Mouse (Mus musculus): Measurements from ENCODE around the gene Mpv17l2. TPM values are rescaled to one million over a fixed set of nuclear protein-coding genes. Genes with fewer than 3 reads are reported as not detected.
A peak's percentile ranks its signal among the peaks of the same experiment; 100 is the strongest.

The Mpv17l2 gene
- polyA plus RNA-seq, 1 experiment from 2014 or later: 36.2 TPM

DNA sequence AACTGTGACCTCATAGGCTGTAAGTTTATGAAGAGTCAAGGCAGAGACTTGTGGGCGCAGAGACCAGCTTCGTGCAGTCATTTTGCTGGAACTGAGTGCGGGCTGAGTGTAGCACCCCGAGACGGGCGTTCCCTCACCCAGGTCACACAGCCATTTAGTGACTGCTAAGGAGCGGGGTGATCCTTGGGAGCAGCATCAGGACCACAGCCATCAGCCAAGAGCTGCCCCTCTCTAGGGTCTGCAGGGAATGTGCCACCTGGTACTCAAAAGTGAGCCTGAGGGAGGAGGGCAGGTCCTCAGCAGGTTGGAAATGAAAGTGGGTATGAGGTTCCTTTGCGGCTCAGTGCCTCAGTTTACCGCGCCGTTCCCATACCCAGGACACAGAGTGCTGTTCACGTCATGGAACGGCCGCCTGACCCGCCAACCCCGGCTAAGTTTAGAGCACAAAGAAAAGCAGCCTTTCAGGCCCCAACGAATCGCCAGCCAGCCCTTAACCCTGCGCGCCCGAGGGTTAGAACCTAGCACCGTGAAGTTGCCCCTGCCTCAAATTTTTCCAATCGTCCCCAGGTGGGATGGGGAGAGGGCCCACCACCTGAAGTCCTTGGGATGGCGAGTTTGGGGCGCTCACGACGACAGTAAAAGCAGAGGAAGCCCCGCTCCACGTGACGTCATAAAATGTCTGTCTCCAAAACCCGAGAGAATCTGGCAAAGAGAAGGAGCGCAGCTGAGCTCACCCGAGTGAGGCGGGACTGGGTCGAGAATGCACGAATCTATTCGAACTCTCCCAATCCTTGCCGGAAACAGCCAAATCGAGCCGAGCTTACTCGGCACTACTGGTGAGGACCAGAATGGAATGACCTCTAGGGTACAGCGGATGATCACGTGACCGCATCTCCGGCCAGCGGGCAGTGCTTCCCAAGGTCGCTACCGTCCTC, 16.8 kb downstream of the Mpv17l2 start:
- Histone ChIP-seq H3K4me1 (peaks cover 15% of the 10 kb centered on the region), H3K27me3 (peaks cover 90% of the 10 kb centered on the region), H3K9me3 (no peaks in the 10 kb centered on the region), H3K36me3 (no peaks in the 10 kb centered on the region), H3K9ac (peak overlapping the region; percentile 29; the same call in 1 of the 2 replicates), H3K4me2 (peak overlapping the region; percentile 52), H3K4me3 (peak overlapping the region; percentile 27), H3K27ac (no peak overlapping the region)
- WGBS: 6% methylated on average over 48 of the region's 48 CpGs
- peak; percentile 41; the same call in 1 of the 2 replicates for ATAC-seq (ENCODE audit: borderline replicate concordance, extremely low read depth, low FRiP score, low TSS enrichment)

DNA sequence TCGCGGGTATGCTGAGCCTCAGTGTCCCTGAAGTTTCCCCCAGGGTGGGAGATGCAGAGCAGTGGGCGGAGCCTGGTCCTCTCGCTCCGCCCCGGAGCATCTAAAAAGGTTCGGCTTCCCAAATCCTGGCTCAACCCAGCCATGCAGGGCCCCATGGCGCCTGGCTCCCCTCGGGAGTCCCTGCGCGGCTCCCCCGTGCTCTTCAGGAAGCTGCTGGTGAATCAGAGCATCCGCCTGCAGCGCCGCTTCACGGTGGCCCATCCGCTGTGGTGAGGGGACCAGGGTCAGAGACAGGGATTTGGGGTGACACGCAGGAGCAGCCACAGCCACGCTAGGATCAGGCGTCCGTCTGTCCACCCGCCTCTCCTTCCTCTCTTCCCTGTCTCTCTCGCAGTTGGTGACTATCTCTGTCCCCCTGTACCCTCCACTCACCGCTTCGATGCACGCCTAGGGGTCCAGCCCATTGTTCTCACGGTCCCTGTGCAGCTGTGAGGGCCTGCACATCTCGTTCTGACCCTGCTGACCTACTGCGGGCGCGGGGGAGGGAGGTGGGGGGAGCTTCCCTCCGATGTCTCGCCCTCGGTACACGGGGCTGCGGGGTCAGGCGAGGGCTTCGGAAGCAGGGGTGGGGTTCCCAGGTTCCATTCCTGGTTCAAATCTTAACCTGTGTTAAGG, 17.6 kb downstream of the Mpv17l2 start:
- peaks cover 15% of the 10 kb centered on the region for H3K4me1 ChIP-seq
- H3K4me2 ChIP-seq: peak overlapping the region; percentile 52
- no peak overlapping the region for H3K27ac ChIP-seq
- no peaks in the 10 kb centered on the region for H3K36me3 ChIP-seq
- H3K27me3 ChIP-seq: peaks cover 82% of the 10 kb centered on the region
- ATAC-seq (ENCODE audit: borderline replicate concordance, extremely low read depth, low FRiP score, low TSS enrichment): no peak
- H3K4me3 ChIP-seq: 0 out of 2 replicates have a peak overlapping the region, but pooled peaks have one; percentile 27
- 4% methylated on average over 37 of the region's 38 CpGs for WGBS
- H3K9ac ChIP-seq: no peak overlapping the region
- no peaks in the 10 kb centered on the region for H3K9me3 ChIP-seq

GRCm38 (mm10) chr8:70742176-70742575, 18.6 kb downstream of the Mpv17l2 start:
- H3K4me3 ChIP-seq: no peak overlapping the region
- no peak overlapping the region for H3K4me2 ChIP-seq
- H3K36me3 ChIP-seq: no peaks in the 10 kb centered on the region
- peaks cover 75% of the 10 kb centered on the region for H3K27me3 ChIP-seq
- no peaks in the 10 kb centered on the region for H3K9me3 ChIP-seq
- ATAC-seq (ENCODE audit: borderline replicate concordance, extremely low read depth, low FRiP score, low TSS enrichment): no peak
- H3K4me1 ChIP-seq: peaks cover 15% of the 10 kb centered on the region
- no peak overlapping the region for H3K27ac ChIP-seq
- H3K9ac ChIP-seq: no peak overlapping the region
- WGBS: 58% methylated on average over 11 of the region's 11 CpGs

DNA sequence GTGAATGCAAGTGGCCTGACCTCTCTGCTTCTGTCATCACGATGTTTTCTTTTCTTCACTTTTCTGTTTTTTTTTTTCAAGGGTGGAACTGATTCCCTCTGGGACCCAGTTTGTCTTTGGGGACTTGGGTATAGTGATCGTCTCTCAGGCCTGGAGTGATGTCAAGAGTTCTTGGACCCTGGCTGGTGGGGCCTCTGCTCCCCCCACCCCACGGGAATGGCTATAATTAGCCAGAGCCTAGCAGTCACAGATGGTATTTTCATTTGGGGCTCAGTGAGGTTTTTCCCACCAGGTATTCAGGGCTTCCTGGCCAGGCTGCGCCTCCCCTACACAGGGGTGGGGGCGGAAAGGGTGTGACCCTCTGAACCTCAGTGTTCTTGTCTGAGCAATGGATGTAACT, 19.1 kb downstream of the Mpv17l2 start:
- Histone ChIP-seq H3K9ac (no peak overlapping the region), H3K27me3 (peaks cover 70% of the 10 kb centered on the region), H3K9me3 (no peaks in the 10 kb centered on the region), H3K27ac (no peak overlapping the region), H3K4me1 (peaks cover 15% of the 10 kb centered on the region), H3K36me3 (no peaks in the 10 kb centered on the region), H3K4me3 (no peak overlapping the region), H3K4me2 (no peak overlapping the region)
- WGBS: 49% methylated on average over 5 of the region's 5 CpGs
- ATAC-seq (ENCODE audit: borderline replicate concordance, extremely low read depth, low FRiP score, low TSS enrichment): no peak

DNA sequence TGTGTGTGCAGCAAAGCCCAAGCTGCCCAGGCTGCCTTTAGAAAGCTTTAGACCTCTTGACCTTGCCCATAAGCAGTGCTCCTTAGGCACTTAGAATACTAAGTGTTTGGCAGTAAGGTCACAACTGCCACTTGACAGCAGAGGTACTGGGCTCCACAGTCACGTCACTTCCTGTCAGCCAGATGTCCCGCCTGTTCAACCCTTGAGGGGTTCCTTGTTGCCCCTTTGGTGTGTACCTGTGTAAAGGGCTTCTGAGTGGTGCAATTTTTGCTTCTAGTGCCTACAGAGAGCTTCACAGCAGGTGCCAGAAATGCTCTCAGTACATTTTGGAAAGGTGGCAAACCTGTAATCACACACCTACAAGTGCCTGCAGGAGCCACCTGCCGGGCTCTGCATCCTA, 22.5 kb downstream of the Mpv17l2 start:
- peaks cover 3% of the 10 kb centered on the region; the same call in 1 of the 2 replicates for H3K4me1 ChIP-seq
- no peak overlapping the region for H3K4me3 ChIP-seq
- no peaks in the 10 kb centered on the region for H3K36me3 ChIP-seq
- WGBS: 37% methylated on average over 3 of the region's 3 CpGs
- peaks cover 35% of the 10 kb centered on the region for H3K27me3 ChIP-seq
- H3K27ac ChIP-seq: no peak overlapping the region
- no peak overlapping the region for H3K9ac ChIP-seq
- ATAC-seq (ENCODE audit: borderline replicate concordance, extremely low read depth, low FRiP score, low TSS enrichment): no peak
- H3K9me3 ChIP-seq: no peaks in the 10 kb centered on the region
- no peak overlapping the region for H3K4me2 ChIP-seq

- no peaks in the 10 kb centered on the region for H3K9me3 ChIP-seq
- ATAC-seq (ENCODE audit: borderline replicate concordance, extremely low read depth, low FRiP score, low TSS enrichment): no peak
- no peak overlapping the region for H3K27ac ChIP-seq
- 55% methylated on average over 5 of the region's 5 CpGs for WGBS
- H3K4me2 ChIP-seq: no peak overlapping the region
- H3K27me3 ChIP-seq: peaks cover 30% of the 10 kb centered on the region
- H3K4me3 ChIP-seq: no peak overlapping the region
- no peaks in the 10 kb centered on the region for H3K36me3 ChIP-seq
- H3K4me1 ChIP-seq: no peaks in the 10 kb centered on the region
- no peak overlapping the region for H3K9ac ChIP-seq
Measured at GRCm38 (mm10) chr8:70737705-70738104, 23.0 kb downstream of the Mpv17l2 start.

- WGBS: 80% methylated on average over 4 of the region's 4 CpGs
- no peaks in the 10 kb centered on the region for H3K9me3 ChIP-seq
- H3K27ac ChIP-seq: no peak overlapping the region
- no peak overlapping the region for H3K9ac ChIP-seq
- peaks cover 52% of the 10 kb centered on the region for H3K27me3 ChIP-seq
- H3K4me1 ChIP-seq: peaks cover 6% of the 10 kb centered on the region; the same call in 1 of the 2 replicates
- no peak overlapping the region for H3K4me3 ChIP-seq
- no peaks in the 10 kb centered on the region for H3K36me3 ChIP-seq
- no peak overlapping the region for H3K4me2 ChIP-seq
- ATAC-seq (ENCODE audit: borderline replicate concordance, extremely low read depth, low FRiP score, low TSS enrichment): no peak
Measured at GRCm38 (mm10) chr8:70730956-70731355, 29.8 kb downstream of the Mpv17l2 start.

- Histone ChIP-seq H3K4me3 (peak overlapping the region; percentile 34), H3K27me3 (peaks cover 52% of the 10 kb centered on the region), H3K9me3 (no peaks in the 10 kb centered on the region), H3K27ac (no peak overlapping the region), H3K9ac (peak overlapping the region; percentile 31; the same call in 1 of the 2 replicates), H3K4me2 (peak overlapping the region; percentile 57), H3K4me1 (peaks cover 6% of the 10 kb centered on the region; the same call in 1 of the 2 replicates), H3K36me3 (no peaks in the 10 kb centered on the region)
- WGBS: 2% methylated on average over 34 of the region's 34 CpGs
- no peak; the same call in 1 of the 2 replicates for ATAC-seq (ENCODE audit: borderline replicate concordance, extremely low read depth, low FRiP score, low TSS enrichment)
Measured at GRCm38 (mm10) chr8:70729808-70730475, 30.8 kb downstream of the Mpv17l2 start.

- Histone ChIP-seq H3K27me3 (peaks cover 51% of the 10 kb centered on the region), H3K9ac (no peak overlapping the region), H3K27ac (no peak overlapping the region), H3K36me3 (no peaks in the 10 kb centered on the region), H3K4me2 (no peak overlapping the region), H3K4me1 (peaks cover 6% of the 10 kb centered on the region; the same call in 1 of the 2 replicates), H3K9me3 (no peaks in the 10 kb centered on the region), H3K4me3 (no peak overlapping the region)
- ATAC-seq (ENCODE audit: borderline replicate concordance, extremely low read depth, low FRiP score, low TSS enrichment): no peak
- 41% methylated on average over 11 of the region's 11 CpGs for WGBS
Measured at GRCm38 (mm10) chr8:70726721-70727120, 34.0 kb downstream of the Mpv17l2 start.

- no peak overlapping the region for H3K4me2 ChIP-seq
- no peaks in the 10 kb centered on the region for H3K36me3 ChIP-seq
- no peak overlapping the region for H3K27ac ChIP-seq
- H3K4me1 ChIP-seq: peaks cover 6% of the 10 kb centered on the region; the same call in 1 of the 2 replicates
- 27% methylated on average over 14 of the region's 14 CpGs for WGBS
- H3K9me3 ChIP-seq: no peaks in the 10 kb centered on the region
- no peak overlapping the region for H3K4me3 ChIP-seq
- H3K27me3 ChIP-seq: peaks cover 43% of the 10 kb centered on the region
- H3K9ac ChIP-seq: no peak overlapping the region
- ATAC-seq (ENCODE audit: borderline replicate concordance, extremely low read depth, low FRiP score, low TSS enrichment): no peak
Measured at GRCm38 (mm10) chr8:70725792-70726447, 34.8 kb downstream of the Mpv17l2 start.

- WGBS: 67% methylated on average over 12 of the region's 12 CpGs
- no peak overlapping the region for H3K4me3 ChIP-seq
- no peak overlapping the region for H3K9ac ChIP-seq
- no peaks in the 10 kb centered on the region for H3K4me1 ChIP-seq
- H3K9me3 ChIP-seq: no peaks in the 10 kb centered on the region
- no peak for ATAC-seq (ENCODE audit: borderline replicate concordance, extremely low read depth, low FRiP score, low TSS enrichment)
- H3K27ac ChIP-seq: no peak overlapping the region
- no peak overlapping the region for H3K4me2 ChIP-seq
- H3K27me3 ChIP-seq: peaks cover 28% of the 10 kb centered on the region
- H3K36me3 ChIP-seq: no peaks in the 10 kb centered on the region
Measured at GRCm38 (mm10) chr8:70724216-70724615, 36.5 kb downstream of the Mpv17l2 start.
